Mouse (Mus musculus): ENCODE measurements around the gene Klhdc9. TPM values are rescaled to one million over a fixed set of nuclear protein-coding genes. Genes with fewer than 3 reads are reported as not detected.

Klhdc9 gene
- polyA plus RNA-seq (2014; fragmentation: Illumina TruSeq; extraction: RNeasy Lipid Tissue Mini Kit (QIAGEN cat#74804); ENCODE audit: low read depth, low replicate concordance), result not detected

GRCm38 (mm10) chr1:171360656-171361055, at the start of gene Klhdc9:
Gene Klhdc9 (minus strand): TSS chr1:171360798.

GRCm38 (mm10) chr1:171388376-171389102, 27.9 kb upstream of the Klhdc9 start, which contains the start of gene Arhgap30:
Gene Arhgap30 (plus strand): TSS chr1:171388954.

GRCm38 (mm10) chr1:171369845-171370556, 9.4 kb upstream of the Klhdc9 start, which contains the start of gene Nectin4:
Gene Nectin4 (plus strand): TSS chr1:171370099.

GRCm38 (mm10) chr1:171345225-171346094, 15.1 kb downstream of the Klhdc9 start, which contains the start of the genes Nit1 and Pfdn2:
Gene Nit1 (minus strand): TSS chr1:171345646.
Gene Pfdn2 (plus strand): TSS chr1:171345670.

GRCm38 (mm10) chr1:171328839-171329432, 31.7 kb downstream of the Klhdc9 start, which contains the start of gene Dedd:
Gene Dedd (plus strand): TSS chr1:171329145.

Other genes starting within 250 kb of the Klhdc9 start
- gene Cfap126, start 246.9 kb downstream of the Klhdc9 start, polyA plus RNA-seq (2014; fragmentation: Illumina TruSeq; extraction: RNeasy Lipid Tissue Mini Kit (QIAGEN cat#74804); ENCODE audit: low read depth, low replicate concordance), result 2.4 TPM
- gene Sdhc, start 210.2 kb downstream of the Klhdc9 start, polyA plus RNA-seq (2014; fragmentation: Illumina TruSeq; extraction: RNeasy Lipid Tissue Mini Kit (QIAGEN cat#74804); ENCODE audit: low read depth, low replicate concordance), result 38.8 TPM
- gene Mpz, start 210.1 kb downstream of the Klhdc9 start, polyA plus RNA-seq (2014; fragmentation: Illumina TruSeq; extraction: RNeasy Lipid Tissue Mini Kit (QIAGEN cat#74804); ENCODE audit: low read depth, low replicate concordance), result 0.41 TPM
- 23.7 TPM for gene Pcp4l1, start 164.5 kb downstream of the Klhdc9 start, polyA plus RNA-seq (2014; fragmentation: Illumina TruSeq; extraction: RNeasy Lipid Tissue Mini Kit (QIAGEN cat#74804); ENCODE audit: low read depth, low replicate concordance)
- gene Nr1i3, start 146.8 kb downstream of the Klhdc9 start, polyA plus RNA-seq (2014; fragmentation: Illumina TruSeq; extraction: RNeasy Lipid Tissue Mini Kit (QIAGEN cat#74804); ENCODE audit: low read depth, low replicate concordance), result not detected
- gene Tomm40l, start 138.3 kb downstream of the Klhdc9 start, polyA plus RNA-seq (2014; fragmentation: Illumina TruSeq; extraction: RNeasy Lipid Tissue Mini Kit (QIAGEN cat#74804); ENCODE audit: low read depth, low replicate concordance), result 6.5 TPM
- gene Apoa2, start 135.7 kb downstream of the Klhdc9 start, polyA plus RNA-seq (2014; fragmentation: Illumina TruSeq; extraction: RNeasy Lipid Tissue Mini Kit (QIAGEN cat#74804); ENCODE audit: low read depth, low replicate concordance), result not detected
- 32.5 TPM for gene Fcer1g, start 126.4 kb downstream of the Klhdc9 start, polyA plus RNA-seq (2014; fragmentation: Illumina TruSeq; extraction: RNeasy Lipid Tissue Mini Kit (QIAGEN cat#74804); ENCODE audit: low read depth, low replicate concordance)
- gene Adamts4, start 110.4 kb downstream of the Klhdc9 start, polyA plus RNA-seq (2014; fragmentation: Illumina TruSeq; extraction: RNeasy Lipid Tissue Mini Kit (QIAGEN cat#74804); ENCODE audit: low read depth, low replicate concordance), result 1.7 TPM
- gene Ndufs2, start 109.4 kb downstream of the Klhdc9 start, polyA plus RNA-seq (2014; fragmentation: Illumina TruSeq; extraction: RNeasy Lipid Tissue Mini Kit (QIAGEN cat#74804); ENCODE audit: low read depth, low replicate concordance), result 150 TPM
- gene B4galt3, start 90.5 kb downstream of the Klhdc9 start, polyA plus RNA-seq (2014; fragmentation: Illumina TruSeq; extraction: RNeasy Lipid Tissue Mini Kit (QIAGEN cat#74804); ENCODE audit: low read depth, low replicate concordance), result 5.5 TPM
- 7.0 TPM for gene Ppox, start 79.6 kb downstream of the Klhdc9 start, polyA plus RNA-seq (2014; fragmentation: Illumina TruSeq; extraction: RNeasy Lipid Tissue Mini Kit (QIAGEN cat#74804); ENCODE audit: low read depth, low replicate concordance)
- gene Usp21, start 72.8 kb downstream of the Klhdc9 start, polyA plus RNA-seq (2014; fragmentation: Illumina TruSeq; extraction: RNeasy Lipid Tissue Mini Kit (QIAGEN cat#74804); ENCODE audit: low read depth, low replicate concordance), result 17.7 TPM
- 132 TPM for gene Ufc1, start 65.8 kb downstream of the Klhdc9 start, polyA plus RNA-seq (2014; fragmentation: Illumina TruSeq; extraction: RNeasy Lipid Tissue Mini Kit (QIAGEN cat#74804); ENCODE audit: low read depth, low replicate concordance)
- 7.5 TPM for gene Dedd, start 31.7 kb downstream of the Klhdc9 start, polyA plus RNA-seq (2014; fragmentation: Illumina TruSeq; extraction: RNeasy Lipid Tissue Mini Kit (QIAGEN cat#74804); ENCODE audit: low read depth, low replicate concordance)
- 31.0 TPM for gene Nit1, start 15.2 kb downstream of the Klhdc9 start, polyA plus RNA-seq (2014; fragmentation: Illumina TruSeq; extraction: RNeasy Lipid Tissue Mini Kit (QIAGEN cat#74804); ENCODE audit: low read depth, low replicate concordance)
- 51.1 TPM for gene Pfdn2, start 15.1 kb downstream of the Klhdc9 start, polyA plus RNA-seq (2014; fragmentation: Illumina TruSeq; extraction: RNeasy Lipid Tissue Mini Kit (QIAGEN cat#74804); ENCODE audit: low read depth, low replicate concordance)
- gene Nectin4, start 9.3 kb upstream of the Klhdc9 start, polyA plus RNA-seq (2014; fragmentation: Illumina TruSeq; extraction: RNeasy Lipid Tissue Mini Kit (QIAGEN cat#74804); ENCODE audit: low read depth, low replicate concordance), result not detected
- 3.5 TPM for gene Arhgap30, start 28.2 kb upstream of the Klhdc9 start, polyA plus RNA-seq (2014; fragmentation: Illumina TruSeq; extraction: RNeasy Lipid Tissue Mini Kit (QIAGEN cat#74804); ENCODE audit: low read depth, low replicate concordance)
- 2.9 TPM for gene Usf1, start 50.5 kb upstream of the Klhdc9 start, polyA plus RNA-seq (2014; fragmentation: Illumina TruSeq; extraction: RNeasy Lipid Tissue Mini Kit (QIAGEN cat#74804); ENCODE audit: low read depth, low replicate concordance)
- gene Tstd1, start 58.1 kb upstream of the Klhdc9 start, polyA plus RNA-seq (2014; fragmentation: Illumina TruSeq; extraction: RNeasy Lipid Tissue Mini Kit (QIAGEN cat#74804); ENCODE audit: low read depth, low replicate concordance), result not detected
- 20.3 TPM for gene F11r, start 76.7 kb upstream of the Klhdc9 start, polyA plus RNA-seq (2014; fragmentation: Illumina TruSeq; extraction: RNeasy Lipid Tissue Mini Kit (QIAGEN cat#74804); ENCODE audit: low read depth, low replicate concordance)
- 2.4 TPM for gene Alyref2, start 142.7 kb upstream of the Klhdc9 start, polyA plus RNA-seq (2014; fragmentation: Illumina TruSeq; extraction: RNeasy Lipid Tissue Mini Kit (QIAGEN cat#74804); ENCODE audit: low read depth, low replicate concordance)
- gene Itln1, start 174.5 kb upstream of the Klhdc9 start, polyA plus RNA-seq (2014; fragmentation: Illumina TruSeq; extraction: RNeasy Lipid Tissue Mini Kit (QIAGEN cat#74804); ENCODE audit: low read depth, low replicate concordance), result not detected
- gene Cd244a, start 198.4 kb upstream of the Klhdc9 start, polyA plus RNA-seq (2014; fragmentation: Illumina TruSeq; extraction: RNeasy Lipid Tissue Mini Kit (QIAGEN cat#74804); ENCODE audit: low read depth, low replicate concordance), result 0.70 TPM
- 1.8 TPM for gene Ly9, start 246.6 kb upstream of the Klhdc9 start, polyA plus RNA-seq (2014; fragmentation: Illumina TruSeq; extraction: RNeasy Lipid Tissue Mini Kit (QIAGEN cat#74804); ENCODE audit: low read depth, low replicate concordance)

Measured in adrenal gland, adult 10 weeks (tissue).